Mouse (Mus musculus) cortical plate, adult 2 months (tissue): ENCODE data around the gene Snx10.

ENCODE experiments used
- CTCF ChIP-seq: fragments of 200-500 bp; IDR thresholded peaks from 2 replicates; pipeline ENCODE4 v1.5.1; 2011; ENCODE audit warnings: mild to moderate bottlenecking, control low read depth, low read length; ENCODE audit not compliant: insufficient read depth; ENCODE audit errors: extremely low read depth
- POLR2A ChIP-seq: fragments of 200-500 bp; IDR thresholded peaks from 2 replicates; pipeline ENCODE4 v1.6.1; 2011; ENCODE audit warnings: mild to moderate bottlenecking, low read length, control low read depth; ENCODE audit not compliant: insufficient read depth; ENCODE audit errors: extremely low read depth

DNA sequence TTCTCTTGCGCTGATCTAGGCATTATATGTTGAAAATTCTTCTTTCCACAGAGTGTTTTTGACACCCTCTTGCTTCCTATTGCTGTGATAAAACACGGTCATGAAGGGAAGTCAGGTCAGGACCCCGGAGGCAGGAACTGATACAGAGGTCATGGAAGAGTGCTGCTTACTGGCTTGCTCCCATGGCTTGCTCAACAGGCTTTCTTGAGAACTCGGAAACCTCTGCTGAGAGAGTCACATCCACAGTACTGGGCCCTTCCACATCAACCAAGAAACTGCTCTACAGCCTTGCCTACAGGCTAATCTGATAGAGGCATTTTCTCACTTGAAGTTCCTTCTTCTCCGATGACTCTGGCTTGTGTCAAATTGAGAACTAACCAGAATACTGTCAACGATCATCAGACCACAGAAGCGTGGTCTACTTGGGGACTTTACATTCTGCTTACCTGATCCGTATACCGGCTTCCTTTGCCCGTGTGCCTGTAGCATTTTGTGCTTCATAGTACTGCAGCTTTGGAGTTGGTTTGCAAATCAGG, 27.6 kb downstream of the Snx10 start:
- TF ChIP-seq CTCF (no peak), POLR2A (no peak)
